Mouse (Mus musculus): Measurements from ENCODE around the gene Ambra1.
A peak's percentile ranks its signal among the peaks of the same experiment; 100 is the strongest.

GRCm38 (mm10) chr2:91921790-91922570, 192.0 kb downstream of the Ambra1 start:
- TF ChIP-seq CTCF (IDR thresholded peaks at IDR 0.05), result peak; percentile 63
- no peak for TF ChIP-seq POLR2A (IDR thresholded peaks at IDR 0.05; ENCODE audit: insufficient read depth, low read depth, low read length)

Data from heart, adult 2 months (tissue).